Mouse (Mus musculus): Measurements from ENCODE around the gene Trappc1. TPM values are rescaled to one million over a fixed set of nuclear protein-coding genes. Genes with fewer than 3 reads are reported as not detected.

The Trappc1 gene
- total and polyA plus RNA-seq, 3 experiments = 85.4 to 124 (median 102) TPM

- Histone ChIP-seq H3K9ac (ENCODE audit: insufficient read depth, low read depth) (no peak overlapping the region), H3K27me3 (replicated peaks) (no peaks in the 10 kb centered on the region), H3K36me3 (replicated peaks in 1 of 2; ENCODE audit: control insufficient read depth in 1 of 2, insufficient read depth in 1 of 2, low read length in 1 of 2) (peaks cover 50 to 80% of the 10 kb centered on the region in 2 experiments), H3K9me3 (replicated peaks; ENCODE audit: low read length) (no peaks in the 10 kb centered on the region), H3K4me2 (ENCODE audit: insufficient read depth, low read depth, poor library complexity, severe bottlenecking) (no peak overlapping the region), H3K4me3 (replicated peaks in 1 of 3; ENCODE audit: low read depth in 2 of 3, low read length in 2 of 3, poor library complexity in 1 of 3) (no peak overlapping the region), H3K27ac (ENCODE audit: insufficient read depth, low read depth) (no peak overlapping the region), H3K79me2 (replicated peaks; ENCODE audit: control insufficient read depth, extremely low read depth, insufficient read depth, poor library complexity, severe bottlenecking) (no peaks in the 10 kb centered on the region), H3K4me1 (ENCODE audit: control insufficient read depth in 1 of 2, insufficient read depth in 2 of 2) (peaks cover 3 to 25% of the 10 kb centered on the region in 2 experiments; a peak in 3 of 4 replicates)
- in situ Hi-C loops (cut with MboI; ENCODE audit: low pct_ligation_motif_present, low pct_unique_long_range_greater_than_20kb, low sequenced_read_pairs) = no loop called here
- DNase-seq (ENCODE audit: extremely low read depth) = no peak
- TF ChIP-seq ZC3H11A (IDR thresholded peaks at IDR 0.05; ENCODE audit: low read depth, low read length) (no peak), E2F4 (IDR thresholded peaks at IDR 0.05; ENCODE audit: insufficient replicate concordance, low read depth, low read length) (no peak), MEF2A (IDR thresholded peaks at IDR 0.05; ENCODE audit: borderline replicate concordance, low read depth, low read length) (no peak), CHD2 (IDR thresholded peaks at IDR 0.05; ENCODE audit: low read length) (no peak), JUN (IDR thresholded peaks at IDR 0.05; ENCODE audit: insufficient read depth, low read depth, low read length) (no peak), JUND (conservative IDR thresholded peaks at IDR 0.05; ENCODE audit: low read depth, low read length) (no peak), ZNF384 (IDR thresholded peaks at IDR 0.05; ENCODE audit: low read depth, low read length) (no peak), ZMIZ1 (IDR thresholded peaks at IDR 0.05; ENCODE audit: low read depth, low read length) (no peak), HCFC1 (IDR thresholded peaks at IDR 0.05; ENCODE audit: low read depth, low read length) (no peak), SMC3 (IDR thresholded peaks at IDR 0.05; ENCODE audit: low read depth, low read length) (no peak), SIN3A (IDR thresholded peaks at IDR 0.05; ENCODE audit: low read length) (no peak)
- dilution Hi-C loops (cut with MboI; ENCODE audit: extremely low pct_ligation_motif_present, extremely low pct_unique_long_range_greater_than_20kb, low sequenced_read_pairs) = no loop called here
Measured at GRCm38 (mm10) chr11:69362021-69362420, 38.2 kb downstream of the Trappc1 start.

DNA sequence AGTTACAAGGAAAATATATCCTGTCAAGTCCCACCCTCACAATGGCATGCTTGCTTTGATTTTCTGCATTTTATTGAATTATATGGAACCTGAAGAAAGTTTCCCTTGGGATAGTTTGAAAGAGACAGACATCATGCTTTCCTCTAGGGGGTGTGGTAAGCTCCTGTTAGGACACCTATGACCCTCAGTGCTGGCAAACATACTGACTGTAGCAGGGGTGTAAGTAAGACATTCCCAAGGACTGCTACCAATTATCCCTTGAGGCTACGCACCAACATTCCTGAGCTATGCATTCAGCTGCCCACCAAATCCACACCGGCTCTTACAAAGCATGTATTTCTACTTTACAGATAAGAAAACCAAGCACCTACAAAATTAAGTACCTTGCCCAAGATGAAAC, 38.7 kb downstream of the Trappc1 start:
- TF ChIP-seq ZNF384 (IDR thresholded peaks at IDR 0.05; ENCODE audit: low read depth, low read length) (no peak), RAD21 (IDR thresholded peaks at IDR 0.05; ENCODE audit: low read depth, low read length) (peak; percentile 35), SMC3 (IDR thresholded peaks at IDR 0.05; ENCODE audit: low read depth, low read length) (peak; percentile 38), CTCF (conservative IDR thresholded peaks at IDR 0.05 in 1 of 2, IDR thresholded peaks at IDR 0.05 in 1 of 2; ENCODE audit: low read depth in 2 of 2, low read length in 2 of 2) (peak in 1 of 2 experiments; percentile 47; a peak in 2 of 4 replicates)
- H3K36me3 ChIP-seq (replicated peaks in 1 of 2; ENCODE audit: control insufficient read depth in 1 of 2, insufficient read depth in 1 of 2, low read length in 1 of 2) = peaks cover 46 to 75% of the 10 kb centered on the region in 2 experiments
- H3K27ac ChIP-seq (ENCODE audit: insufficient read depth, low read depth) = no peak overlapping the region
- H3K4me1 ChIP-seq (ENCODE audit: control insufficient read depth in 1 of 2, insufficient read depth in 2 of 2) = peaks cover 3 to 25% of the 10 kb centered on the region in 2 experiments; a peak in 3 of 4 replicates
- H3K79me2 ChIP-seq (replicated peaks; ENCODE audit: control insufficient read depth, extremely low read depth, insufficient read depth, poor library complexity, severe bottlenecking) = no peaks in the 10 kb centered on the region
- H3K4me3 ChIP-seq (replicated peaks in 1 of 3; ENCODE audit: low read depth in 2 of 3, low read length in 2 of 3, poor library complexity in 1 of 3) = no peak overlapping the region
- dilution Hi-C loops (cut with MboI; ENCODE audit: extremely low pct_ligation_motif_present, extremely low pct_unique_long_range_greater_than_20kb, low sequenced_read_pairs) = no loop called here
- no peak overlapping the region for H3K9ac ChIP-seq (ENCODE audit: insufficient read depth, low read depth)
- in situ Hi-C loops (cut with MboI; ENCODE audit: low pct_ligation_motif_present, low pct_unique_long_range_greater_than_20kb, low sequenced_read_pairs) = no loop called here
- no peaks in the 10 kb centered on the region for H3K27me3 ChIP-seq (replicated peaks)
- no peaks in the 10 kb centered on the region for H3K9me3 ChIP-seq (replicated peaks; ENCODE audit: low read length)
- no peak for DNase-seq (ENCODE audit: extremely low read depth)
- no peak overlapping the region for H3K4me2 ChIP-seq (ENCODE audit: insufficient read depth, low read depth, poor library complexity, severe bottlenecking)

DNA sequence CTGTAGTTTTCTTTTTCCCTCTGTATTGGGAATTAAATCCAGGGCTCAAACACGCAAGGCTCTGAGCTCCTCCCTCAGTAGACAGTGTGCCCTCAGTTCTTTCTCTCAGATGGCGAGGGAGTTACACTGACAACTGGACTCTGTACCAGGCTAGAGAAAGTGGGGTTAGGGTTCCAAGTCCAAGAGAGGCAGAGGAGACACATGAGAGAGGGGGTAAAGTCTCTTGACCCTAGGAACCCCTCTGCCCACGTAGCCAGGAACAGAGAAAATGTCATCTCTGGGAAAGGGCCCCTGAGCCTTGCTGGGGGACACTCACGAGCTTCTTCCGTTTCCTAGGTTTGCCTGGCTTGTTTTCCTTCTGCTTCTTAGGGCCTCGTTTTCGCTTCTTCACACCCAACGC, 40.6 kb downstream of the Trappc1 start:
- H3K27me3 ChIP-seq (replicated peaks) = no peaks in the 10 kb centered on the region
- peaks cover 3% of the 10 kb centered on the region; the same call in 1 of the 2 replicates for H3K79me2 ChIP-seq (replicated peaks; ENCODE audit: control insufficient read depth, extremely low read depth, insufficient read depth, poor library complexity, severe bottlenecking)
- no peak for DNase-seq (ENCODE audit: extremely low read depth)
- no peak overlapping the region for H3K4me3 ChIP-seq (replicated peaks in 1 of 3; ENCODE audit: low read depth in 2 of 3, low read length in 2 of 3, poor library complexity in 1 of 3)
- H3K36me3 ChIP-seq (replicated peaks in 1 of 2; ENCODE audit: control insufficient read depth in 1 of 2, insufficient read depth in 1 of 2, low read length in 1 of 2) = peaks cover 31 to 56% of the 10 kb centered on the region in 2 experiments
- in situ Hi-C loops (cut with MboI; ENCODE audit: low pct_ligation_motif_present, low pct_unique_long_range_greater_than_20kb, low sequenced_read_pairs) (no loop called here), dilution Hi-C loops (cut with MboI; ENCODE audit: extremely low pct_ligation_motif_present, extremely low pct_unique_long_range_greater_than_20kb, low sequenced_read_pairs) (no loop called here)
- TF ChIP-seq RAD21 (IDR thresholded peaks at IDR 0.05; ENCODE audit: low read depth, low read length) (no peak), USF2 (conservative IDR thresholded peaks at IDR 0.05; ENCODE audit: low read depth, low read length) (no peak), CTCF (conservative IDR thresholded peaks at IDR 0.05 in 1 of 2, IDR thresholded peaks at IDR 0.05 in 1 of 2; ENCODE audit: low read depth in 2 of 2, low read length in 2 of 2) (no peak), SMC3 (IDR thresholded peaks at IDR 0.05; ENCODE audit: low read depth, low read length) (no peak), TCF12 (IDR thresholded peaks at IDR 0.05; ENCODE audit: low read depth, low read length) (no peak), POLR2AphosphoS2 (IDR thresholded peaks at IDR 0.05; ENCODE audit: low read depth, low read length) (no peak), KAT2A (IDR thresholded peaks at IDR 0.05; ENCODE audit: insufficient replicate concordance, low read length) (no peak), ELF1 (IDR thresholded peaks at IDR 0.05; ENCODE audit: low read depth, low read length) (no peak), MAFK (IDR thresholded peaks at IDR 0.05; ENCODE audit: insufficient replicate concordance, low read length) (no peak), ZKSCAN1 (IDR thresholded peaks at IDR 0.05; ENCODE audit: borderline replicate concordance, low read depth, low read length) (no peak), IRF4 (IDR thresholded peaks at IDR 0.05; ENCODE audit: low read depth, low read length) (no peak), CHD1 (IDR thresholded peaks at IDR 0.05; ENCODE audit: low read depth, low read length) (no peak)
- H3K9me3 ChIP-seq (replicated peaks; ENCODE audit: low read length) = no peaks in the 10 kb centered on the region
- no peak overlapping the region for H3K27ac ChIP-seq (ENCODE audit: insufficient read depth, low read depth)
- H3K9ac ChIP-seq (ENCODE audit: insufficient read depth, low read depth) = no peak overlapping the region
- no peak overlapping the region for H3K4me2 ChIP-seq (ENCODE audit: insufficient read depth, low read depth, poor library complexity, severe bottlenecking)
- peaks cover 5 to 29% of the 10 kb centered on the region in 2 experiments for H3K4me1 ChIP-seq (ENCODE audit: control insufficient read depth in 1 of 2, insufficient read depth in 2 of 2)

Data from CH12.LX (cell line).